Mouse (Mus musculus) forebrain, postnatal 0 days (tissue): ENCODE measurements at regions not wholly inside any gene's neighbourhood (a gene's known extent, or its start where the extent isn't known, plus 50 kb on each side); places are given as distances from the start of the nearest gene placed in this dataset.

Experiments used
- ATAC-seq: fragments of 200-750 bp; cut with Nextera tagmentation; 2 replicates; pipeline ENCODE4 v1.8.0; 2017; ENCODE audit warnings: mild to moderate bottlenecking, moderate library complexity
- DNase-seq: peaks from one replicate; pipeline ENCODE4 v3.0.0-alpha.2; 2015
- H3K27ac ChIP-seq: fragments of 300-500 bp; sonication (generic); 2 replicates; pipeline ENCODE4 v1.5.1; 2014; ENCODE audit warnings: low read depth, mild to moderate bottlenecking, antibody characterized with exemption, low read length, moderate library complexity, mixed read lengths
- H3K27me3 ChIP-seq: fragments of 300-500 bp; sonication (generic); 2 replicates; pipeline ENCODE4 v1.6.1; 2014; ENCODE audit warnings: mild to moderate bottlenecking, low read length, mixed read lengths; ENCODE audit not compliant: insufficient read depth
- H3K36me3 ChIP-seq: fragments of 300-500 bp; sonication (generic); 2 replicates; pipeline ENCODE4 v1.6.1; 2014; ENCODE audit warnings: mild to moderate bottlenecking, moderate library complexity; ENCODE audit not compliant: insufficient read depth
- H3K4me1 ChIP-seq: fragments of 300-500 bp; sonication (generic); 2 replicates; pipeline ENCODE4 v1.6.1; 2014; ENCODE audit warnings: antibody characterized with exemption; ENCODE audit not compliant: insufficient read depth
- H3K4me2 ChIP-seq: fragments of 300-500 bp; sonication (generic); 2 replicates; pipeline ENCODE4 v1.6.1; 2014; ENCODE audit warnings: low read depth, mild to moderate bottlenecking, moderate library complexity
- H3K4me3 ChIP-seq: fragments of 300-500 bp; sonication (generic); 2 replicates; pipeline ENCODE4 v1.5.1; 2014; ENCODE audit warnings: low read depth, low read length, mixed read lengths
- H3K9ac ChIP-seq: fragments of 300-500 bp; sonication (generic); 2 replicates; pipeline ENCODE4 v1.6.1; 2014; ENCODE audit warnings: mild to moderate bottlenecking
- H3K9me3 ChIP-seq: fragments of 300-500 bp; sonication (generic); 2 replicates; pipeline ENCODE4 v1.6.1; 2016; ENCODE audit warnings: low read length
- CTCF ChIP-seq: sonication (generic); IDR thresholded peaks from 2 replicates; pipeline ENCODE4 v1.5.1; 2016; ENCODE audit warnings: antibody characterized with exemption, control low read depth, low read depth
- WGBS: fragments of 180-500 bp; shearing (Covaris S2); extraction: QIAGEN DNeasy Blood & Tissue Kit; methylation state at CpG from one replicate; pipeline ENCODE4 v1.1.7; 2014; 5-methylcytosine and 5-hydroxymethylcytosine counted together

- H3K4me3 ChIP-seq: no peak overlapping the region
- no peaks in the 10 kb centered on the region for H3K4me1 ChIP-seq
- TF ChIP-seq CTCF: no peak
- no peaks in the 10 kb centered on the region for H3K27me3 ChIP-seq
- DNase-seq (no peak), ATAC-seq (no peak)
- H3K36me3 ChIP-seq: no peaks in the 10 kb centered on the region
- H3K27ac ChIP-seq: no peak overlapping the region
- H3K4me2 ChIP-seq: no peak overlapping the region
- WGBS: 79% methylated on average over 4 of the region's 4 CpGs
- H3K9me3 ChIP-seq: no peaks in the 10 kb centered on the region
- no peak overlapping the region for H3K9ac ChIP-seq
Measured at GRCm38 (mm10) chrX:12249911-12250310, 89.8 kb upstream of the Bcor start.

- H3K27me3 ChIP-seq: no peaks in the 10 kb centered on the region
- no peaks in the 10 kb centered on the region for H3K36me3 ChIP-seq
- H3K4me1 ChIP-seq: no peaks in the 10 kb centered on the region
- H3K4me3 ChIP-seq: peak overlapping the region; percentile 27
- peak overlapping the region; percentile 49 for H3K4me2 ChIP-seq
- H3K27ac ChIP-seq: no peak overlapping the region
- no peaks in the 10 kb centered on the region for H3K9me3 ChIP-seq
- WGBS: 20% methylated on average over 32 of the region's 32 CpGs
- 0 out of 2 replicates have a peak overlapping the region, but pooled peaks have one; percentile 18 for H3K9ac ChIP-seq
- DNase-seq (peak; percentile 75), ATAC-seq (peak; percentile 91)
- TF ChIP-seq CTCF: peak; percentile 68
Measured at GRCm38 (mm10) chrX:12251853-12252679, 91.9 kb upstream of the Bcor start.

GRCm38 (mm10) chrX:12252680-12253021 is 92.5 kb upstream of the Bcor start:
- Histone ChIP-seq H3K9ac (0 out of 2 replicates have a peak overlapping the region, but pooled peaks have one; percentile 18), H3K4me1 (no peaks in the 10 kb centered on the region), H3K4me3 (peak overlapping the region; percentile 27), H3K36me3 (no peaks in the 10 kb centered on the region), H3K27me3 (no peaks in the 10 kb centered on the region), H3K27ac (no peak overlapping the region), H3K4me2 (peak overlapping the region; percentile 49), H3K9me3 (no peaks in the 10 kb centered on the region)
- no peak for TF ChIP-seq CTCF
- 15% methylated on average over 16 of the region's 16 CpGs for WGBS
- ATAC-seq: peak; percentile 14; the same call in 1 of the 2 replicates
- no peak for DNase-seq

- H3K36me3 ChIP-seq: no peaks in the 10 kb centered on the region
- 60% methylated on average over 8 of the region's 8 CpGs for WGBS
- no peak overlapping the region for H3K4me3 ChIP-seq
- H3K4me2 ChIP-seq: no peak overlapping the region
- no peak overlapping the region for H3K27ac ChIP-seq
- H3K9me3 ChIP-seq: no peaks in the 10 kb centered on the region
- no peak overlapping the region for H3K9ac ChIP-seq
- no peak for TF ChIP-seq CTCF
- no peak for DNase-seq
- H3K27me3 ChIP-seq: no peaks in the 10 kb centered on the region
- H3K4me1 ChIP-seq: no peaks in the 10 kb centered on the region
- ATAC-seq: no peak
Measured at GRCm38 (mm10) chrX:12256758-12257157, 96.6 kb upstream of the Bcor start.

- Histone ChIP-seq H3K4me3 (no peak overlapping the region), H3K9me3 (no peaks in the 10 kb centered on the region), H3K27ac (no peak overlapping the region), H3K9ac (no peak overlapping the region), H3K4me1 (no peaks in the 10 kb centered on the region), H3K4me2 (no peak overlapping the region), H3K27me3 (no peaks in the 10 kb centered on the region), H3K36me3 (no peaks in the 10 kb centered on the region)
- 78% methylated on average over 6 of the region's 6 CpGs for WGBS
- no peak for TF ChIP-seq CTCF
- DNase-seq (no peak), ATAC-seq (no peak)
Measured at GRCm38 (mm10) chrX:12263834-12264233, 103.7 kb upstream of the Bcor start.

- no peaks in the 10 kb centered on the region for H3K27me3 ChIP-seq
- no peak overlapping the region for H3K9ac ChIP-seq
- H3K4me3 ChIP-seq: no peak overlapping the region
- ATAC-seq: no peak
- no peaks in the 10 kb centered on the region for H3K4me1 ChIP-seq
- no peaks in the 10 kb centered on the region for H3K9me3 ChIP-seq
- no peak for TF ChIP-seq CTCF
- DNase-seq: no peak
- H3K36me3 ChIP-seq: no peaks in the 10 kb centered on the region
- 64% methylated on average over 4 of the region's 4 CpGs for WGBS
- H3K4me2 ChIP-seq: no peak overlapping the region
- H3K27ac ChIP-seq: no peak overlapping the region
Measured at GRCm38 (mm10) chrX:12284741-12285140, 124.6 kb upstream of the Bcor start.

- H3K4me3 ChIP-seq: no peak overlapping the region
- H3K9me3 ChIP-seq: no peaks in the 10 kb centered on the region
- no peak overlapping the region for H3K9ac ChIP-seq
- no peak for TF ChIP-seq CTCF
- no peak overlapping the region for H3K27ac ChIP-seq
- no peaks in the 10 kb centered on the region for H3K36me3 ChIP-seq
- ATAC-seq (no peak), DNase-seq (no peak)
- H3K4me1 ChIP-seq: no peaks in the 10 kb centered on the region
- no peak overlapping the region for H3K4me2 ChIP-seq
- H3K27me3 ChIP-seq: no peaks in the 10 kb centered on the region
- WGBS: 54% methylated on average over 5 of the region's 5 CpGs
Measured at GRCm38 (mm10) chrX:12285141-12285540, 125.0 kb upstream of the Bcor start.
